Mouse (Mus musculus): ENCODE data around the gene Hsd3b2. TPM values are rescaled to one million over a fixed set of nuclear protein-coding genes. Genes with fewer than 3 reads are reported as not detected.
A peak's percentile ranks its signal among the peaks of the same experiment; 100 is the strongest.
"Not testable (repeated sequence)": the region's sequence is repeated elsewhere in the genome, so short reads cannot be mapped to it uniquely, and the experiment has no call there.

Hsd3b2 gene
- total RNA-seq (2021): under 1 TPM in 1 of 2 experiments, not detected in 1; 0.12 TPM

DNA sequence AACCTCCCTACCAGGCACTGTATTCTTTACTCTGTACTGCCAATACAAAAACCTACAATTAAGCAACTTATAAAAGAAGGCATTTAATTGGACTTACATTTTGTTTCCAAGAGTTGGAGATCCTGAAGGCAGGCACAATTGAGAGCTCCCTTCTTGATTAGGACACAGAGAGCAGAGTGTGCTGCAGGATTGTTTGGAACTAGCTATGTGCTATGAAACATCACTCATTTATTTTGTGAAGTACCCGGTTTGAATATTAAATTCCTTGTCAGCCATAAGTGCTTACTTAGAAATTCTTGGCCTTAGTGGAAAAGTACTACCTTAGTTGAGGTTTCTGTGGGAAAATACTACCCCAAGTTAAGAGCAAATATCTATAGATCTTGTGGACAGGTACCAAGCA is at the start of gene Hsd3b2:
TSS of gene Hsd3b2 (minus strand) at position 168 of the 400 bp plus-strand sequence.
- intact Hi-C loops (cut with DNase I): loop anchor here (2.0 kb wide), 1 partner anchor 36 kb away; no protein-coding TSS in a partner anchor
- DNase-seq: no peak

DNA sequence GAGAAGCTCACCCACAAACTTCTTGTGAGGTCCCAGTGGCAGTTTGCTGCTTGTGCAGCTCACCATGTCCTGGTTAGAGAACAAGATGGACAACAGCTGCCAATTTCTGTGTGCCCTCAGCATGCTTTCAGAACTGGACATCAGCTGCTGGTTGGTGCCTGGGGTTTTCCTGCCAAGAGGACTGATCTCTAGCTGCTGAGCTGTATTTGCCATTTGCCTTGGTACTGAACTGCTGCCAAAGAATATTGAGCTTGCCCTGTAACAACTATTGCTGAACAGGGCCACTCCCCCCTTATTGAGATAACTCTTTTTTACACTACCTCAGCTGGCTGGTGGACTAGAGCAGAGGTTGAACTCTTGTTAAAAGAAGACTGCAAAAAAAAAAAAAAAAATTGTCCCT is 39.8 kb upstream of the Hsd3b2 start:
- intact Hi-C loops (cut with DNase I): no loop called here

DNA sequence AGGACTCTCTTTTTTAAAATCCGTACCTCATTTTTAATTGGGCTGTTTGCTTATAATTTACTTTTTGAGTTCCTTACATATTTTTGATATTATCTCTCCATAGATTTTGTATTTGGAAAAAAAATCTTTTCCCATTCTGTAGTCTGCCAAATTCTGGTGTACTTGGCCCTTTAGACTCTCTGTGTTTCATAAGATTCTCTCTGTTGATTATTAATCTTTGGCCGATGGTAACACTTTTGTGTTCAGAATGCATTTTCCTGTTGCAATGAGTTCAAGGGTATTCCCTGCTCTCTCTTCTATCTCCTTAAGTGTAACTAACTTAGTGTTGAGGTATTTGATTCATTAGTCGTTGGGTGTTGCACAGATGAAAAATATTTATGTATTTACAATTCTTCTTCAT is 32.5 kb upstream of the Hsd3b2 start:
- intact Hi-C loops (cut with DNase I): no loop called here
- no peak for DNase-seq

More for the DNA sequence above, 39.8 kb upstream of the Hsd3b2 start:
- DNase-seq: peak; percentile 7 to 45

GRCm38 (mm10) chr3:98752171-98752570 is 27.8 kb upstream of the Hsd3b2 start:
- intact Hi-C loops (cut with DNase I): no loop called here
- no peak for DNase-seq

GRCm38 (mm10) chr3:98741043-98741442 is 16.7 kb upstream of the Hsd3b2 start:
- intact Hi-C loops (cut with DNase I); DNase-seq: not testable (repeated sequence)

- no peak for DNase-seq
- intact Hi-C loops (cut with DNase I): no loop called here
These were observed 10.0 kb upstream of the Hsd3b2 start for GRCm38 (mm10) chr3:98734340-98734739.

- intact Hi-C loops (cut with DNase I): no loop called here
- no peak for DNase-seq
These were observed 9.4 kb upstream of the Hsd3b2 start for GRCm38 (mm10) chr3:98733724-98734123.

DNA sequence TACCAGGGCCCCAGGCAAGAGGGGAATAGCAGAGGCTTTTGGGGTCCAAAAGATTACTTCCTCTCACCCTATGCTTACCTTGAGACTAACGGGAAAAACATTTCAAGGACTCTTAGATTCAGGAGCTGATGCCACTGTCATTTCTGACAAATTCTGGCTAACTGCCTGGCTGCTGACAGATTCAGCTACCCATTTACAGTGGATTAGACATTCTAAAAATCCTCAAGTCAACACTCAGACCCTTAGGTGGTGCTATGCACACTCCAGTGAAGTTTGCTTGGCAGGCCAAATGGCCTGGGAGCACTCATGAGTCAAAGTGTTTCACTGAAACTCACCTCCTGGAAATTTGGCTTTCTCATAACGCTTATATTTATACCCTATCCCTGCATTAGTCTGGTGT is 1.9 kb upstream of the Hsd3b2 start:
- no peak for DNase-seq
- intact Hi-C loops (cut with DNase I): no loop called here

DNA sequence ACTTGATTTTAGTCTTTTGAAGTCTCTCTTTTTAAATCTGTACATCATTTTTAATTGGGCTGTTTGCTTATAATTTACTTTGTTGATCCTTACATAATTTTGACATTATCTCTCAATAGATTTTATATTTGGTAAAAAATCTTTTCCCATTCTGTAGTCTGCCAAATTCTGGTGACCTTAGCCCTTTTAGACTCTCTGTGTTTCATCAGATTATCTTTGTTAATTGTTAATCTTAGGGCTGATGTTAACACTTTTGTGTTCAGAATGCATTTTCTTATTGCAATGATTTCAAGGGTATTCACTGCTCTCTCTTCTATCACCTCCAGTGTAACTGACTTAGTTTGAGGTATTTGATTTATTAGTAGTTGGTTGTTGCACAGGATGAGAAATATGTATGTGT is 3.6 kb downstream of the Hsd3b2 start:
- DNase-seq: no peak
- intact Hi-C loops (cut with DNase I): no loop called here

DNA sequence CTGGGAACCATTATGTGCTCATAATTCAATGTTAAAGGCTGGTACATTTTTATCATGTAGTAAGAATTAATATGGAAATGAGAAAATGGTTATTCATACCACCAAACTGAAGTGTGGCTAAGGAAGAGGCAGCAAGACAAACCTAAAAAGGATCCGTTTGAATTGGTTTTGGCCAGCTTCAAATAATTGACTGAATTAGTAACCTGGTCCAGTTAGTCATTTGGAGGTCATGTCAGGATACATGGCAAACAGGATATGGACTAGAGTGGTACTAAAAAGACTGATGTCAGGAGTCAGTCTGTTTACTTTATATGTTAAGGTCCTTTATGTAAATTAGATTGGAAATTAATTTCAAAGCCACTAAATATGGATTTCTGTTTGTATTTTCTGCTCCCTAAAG is 41.9 kb downstream of the Hsd3b2 start:
- no peak for DNase-seq
- intact Hi-C loops (cut with DNase I): no loop called here

DNA sequence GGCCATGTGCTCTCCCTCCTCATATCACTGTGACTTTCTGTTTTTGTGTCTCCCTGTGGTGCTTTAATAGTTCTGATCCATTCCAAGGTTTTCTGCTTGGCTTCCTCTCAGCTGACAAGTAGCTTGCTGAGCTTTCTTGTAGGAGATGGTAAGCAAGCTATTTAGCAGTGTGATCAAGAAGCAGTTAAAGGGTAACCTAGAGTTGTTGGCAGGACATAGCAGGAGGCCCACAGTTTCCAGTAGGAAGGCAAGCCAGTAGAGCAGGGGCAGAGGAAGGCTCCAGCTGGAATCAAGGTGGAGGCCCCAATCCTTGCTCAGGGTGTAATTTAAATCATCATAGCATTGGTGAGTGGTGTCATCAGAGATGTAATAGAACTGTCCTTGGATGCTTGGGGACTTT is 43.6 kb downstream of the Hsd3b2 start:
- DNase-seq: no peak
- intact Hi-C loops (cut with DNase I): no loop called here

Other genes with a start within 250 kb of the Hsd3b2 start
- not detected for gene Hsd3b4, start 214.0 kb downstream of the Hsd3b2 start, total RNA-seq (2021)
- not detected for gene Gm10681, start 135.7 kb downstream of the Hsd3b2 start, total RNA-seq (2021)
- gene Hsd3b5, start 94.3 kb downstream of the Hsd3b2 start, total RNA-seq (2021): not detected
- gene Hsd3b3, start 38.6 kb upstream of the Hsd3b2 start, total RNA-seq (2021): not detected
- not detected for gene Hsd3b6, start 89.9 kb upstream of the Hsd3b2 start, total RNA-seq (2021)
- gene Hsd3b1, start 135.3 kb upstream of the Hsd3b2 start, total RNA-seq (2021): not detected
- not detected for gene Hao2, start 168.7 kb upstream of the Hsd3b2 start, total RNA-seq (2021)

Measured in heart, postnatal 10 days (tissue).